Mouse (Mus musculus): ENCODE results near the gene Fahd1. TPM values are rescaled to one million over a fixed set of nuclear protein-coding genes. Genes with fewer than 3 reads are reported as not detected.

The Fahd1 gene
- polyA plus RNA-seq, 1 experiment from 2014 or later = 18.9 TPM

DNA sequence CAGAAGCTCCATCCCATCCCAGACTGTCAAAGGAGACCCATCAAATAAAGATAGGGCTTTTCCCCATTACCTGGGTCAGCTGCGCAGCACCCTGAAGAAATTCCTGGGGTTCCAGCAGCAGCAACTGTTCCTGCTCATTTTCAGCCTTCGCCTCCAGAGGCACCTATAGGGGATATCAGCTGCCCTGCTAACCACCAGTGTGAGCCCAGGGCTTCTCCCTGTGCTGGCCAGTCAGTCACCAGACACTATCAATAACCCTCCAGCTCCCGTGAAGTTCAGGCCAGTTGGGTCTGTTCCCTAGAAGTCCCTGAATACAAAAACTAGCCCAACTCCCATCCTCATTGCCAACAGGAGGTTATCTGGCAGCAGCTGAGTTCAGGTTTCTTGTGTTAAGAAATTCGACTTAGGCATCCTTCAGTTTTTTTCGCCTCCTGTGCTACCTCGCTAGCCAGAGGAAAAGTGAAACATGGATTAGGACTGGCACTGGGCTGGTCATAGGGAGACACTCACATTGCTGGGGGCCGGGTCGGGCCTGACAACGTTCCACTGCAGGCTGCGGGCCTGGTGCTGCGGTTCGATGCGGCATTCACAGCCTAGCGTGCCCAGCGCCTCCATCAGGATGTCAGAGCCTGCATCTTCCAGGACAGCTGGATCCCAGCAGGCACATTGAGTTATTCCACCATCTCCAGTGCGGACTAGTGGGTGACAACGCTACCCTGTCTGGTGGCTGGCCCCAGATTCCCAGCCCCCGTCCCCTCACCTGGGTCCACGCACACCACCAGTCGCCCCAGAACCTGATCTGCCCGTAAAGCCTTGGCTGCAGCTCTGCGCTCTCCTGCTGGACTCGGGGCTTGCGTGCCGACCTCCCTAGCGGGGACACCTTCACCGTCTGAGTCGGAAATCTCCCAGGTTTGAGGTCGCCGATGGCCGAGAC is 44.2 kb upstream of the Fahd1 start:
- Histone ChIP-seq H3K36me3 (ENCODE audit: control insufficient read depth, insufficient read depth, low read length) (peaks cover 71% of the 10 kb centered on the region), H3K9me3 (ENCODE audit: control insufficient read depth, low read length) (no peaks in the 10 kb centered on the region), H3K27ac (replicated peaks; ENCODE audit: low read depth, low read length) (peak overlapping the region; percentile 83), H3K4me1 (ENCODE audit: control insufficient read depth, insufficient read depth, low read length) (peaks cover 31% of the 10 kb centered on the region), H3K9ac (replicated peaks; ENCODE audit: low read length) (peak overlapping the region; percentile 82), H3K27me3 (ENCODE audit: control insufficient read depth, insufficient read depth, low read length) (no peaks in the 10 kb centered on the region), H3K4me3 (replicated peaks; ENCODE audit: low read depth, low read length) (peak overlapping the region; percentile 83), H3K4me2 (ENCODE audit: low read length) (peak overlapping the region; percentile 100)
- 11% methylated on average over 31 of the region's 31 CpGs for WGBS
- peak; percentile 37 for DNase-seq
- ATAC-seq (ENCODE audit: low FRiP score, low TSS enrichment) = no peak; the same call in 1 of the 2 replicates

DNA sequence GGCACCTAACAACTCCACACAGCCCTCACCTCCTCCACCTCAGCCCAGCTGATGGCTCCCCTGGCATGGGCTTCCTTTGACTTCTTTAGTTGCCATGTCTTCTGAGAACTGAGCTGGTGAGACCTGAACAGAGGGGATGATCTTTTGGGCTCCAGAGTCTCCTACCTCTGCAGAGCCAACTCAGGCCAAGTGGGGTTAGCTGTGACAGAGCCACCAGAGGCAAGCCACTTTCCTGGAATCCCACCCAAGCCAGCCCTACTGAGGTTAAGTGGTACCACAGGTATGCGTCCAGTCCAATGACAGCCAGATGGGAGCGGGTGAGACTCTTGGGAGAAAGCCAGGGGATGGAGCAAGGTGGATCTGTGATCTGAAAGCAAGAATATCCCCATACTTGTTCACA is 43.1 kb upstream of the Fahd1 start:
- ATAC-seq (ENCODE audit: low FRiP score, low TSS enrichment) = no peak

GRCm38 (mm10) chr17:24892785-24893184 is 42.6 kb upstream of the Fahd1 start:
- WGBS = 88% methylated on average over 12 of the region's 12 CpGs
- Histone ChIP-seq H3K4me1 (ENCODE audit: control insufficient read depth, insufficient read depth, low read length) (peaks cover 34% of the 10 kb centered on the region), H3K36me3 (ENCODE audit: control insufficient read depth, insufficient read depth, low read length) (peaks cover 65% of the 10 kb centered on the region)

More for the DNA sequence above, 43.1 kb upstream of the Fahd1 start:
- no peak overlapping the region for H3K9ac ChIP-seq (replicated peaks; ENCODE audit: low read length)
- peaks cover 70% of the 10 kb centered on the region for H3K36me3 ChIP-seq (ENCODE audit: control insufficient read depth, insufficient read depth, low read length)
- no peak for DNase-seq
- H3K4me2 ChIP-seq (ENCODE audit: low read length) = no peak overlapping the region
- 96% methylated on average over 2 of the region's 2 CpGs for WGBS
- no peaks in the 10 kb centered on the region for H3K9me3 ChIP-seq (ENCODE audit: control insufficient read depth, low read length)
- 0 out of 2 replicates have a peak overlapping the region, but pooled peaks have one; percentile 2 for H3K4me3 ChIP-seq (replicated peaks; ENCODE audit: low read depth, low read length)
- peaks cover 31% of the 10 kb centered on the region for H3K4me1 ChIP-seq (ENCODE audit: control insufficient read depth, insufficient read depth, low read length)
- H3K27me3 ChIP-seq (ENCODE audit: control insufficient read depth, insufficient read depth, low read length) = no peaks in the 10 kb centered on the region
- H3K27ac ChIP-seq (replicated peaks; ENCODE audit: low read depth, low read length) = no peak overlapping the region

GRCm38 (mm10) chr17:24891321-24891720 is 41.2 kb upstream of the Fahd1 start:
- Histone ChIP-seq H3K36me3 (ENCODE audit: control insufficient read depth, insufficient read depth, low read length) (peaks cover 57% of the 10 kb centered on the region), H3K9ac (replicated peaks; ENCODE audit: low read length) (no peak overlapping the region), H3K4me2 (ENCODE audit: low read length) (no peak overlapping the region), H3K9me3 (ENCODE audit: control insufficient read depth, low read length) (no peaks in the 10 kb centered on the region), H3K27me3 (ENCODE audit: control insufficient read depth, insufficient read depth, low read length) (no peaks in the 10 kb centered on the region), H3K27ac (replicated peaks; ENCODE audit: low read depth, low read length) (no peak overlapping the region), H3K4me3 (replicated peaks; ENCODE audit: low read depth, low read length) (no peak overlapping the region), H3K4me1 (ENCODE audit: control insufficient read depth, insufficient read depth, low read length) (peaks cover 29% of the 10 kb centered on the region)
- ATAC-seq (ENCODE audit: low FRiP score, low TSS enrichment) (no peak), DNase-seq (no peak)
- 89% methylated on average over 13 of the region's 13 CpGs for WGBS

More at GRCm38 (mm10) chr17:24892785-24893184, 42.6 kb upstream of the Fahd1 start:
- DNase-seq = no peak
- no peak overlapping the region for H3K4me3 ChIP-seq (replicated peaks; ENCODE audit: low read depth, low read length)
- no peak for ATAC-seq (ENCODE audit: low FRiP score, low TSS enrichment)
- H3K27ac ChIP-seq (replicated peaks; ENCODE audit: low read depth, low read length) = no peak overlapping the region
- H3K27me3 ChIP-seq (ENCODE audit: control insufficient read depth, insufficient read depth, low read length) = no peaks in the 10 kb centered on the region
- H3K9me3 ChIP-seq (ENCODE audit: control insufficient read depth, low read length) = no peaks in the 10 kb centered on the region
- H3K4me2 ChIP-seq (ENCODE audit: low read length) = no peak overlapping the region
- no peak overlapping the region for H3K9ac ChIP-seq (replicated peaks; ENCODE audit: low read length)

DNA sequence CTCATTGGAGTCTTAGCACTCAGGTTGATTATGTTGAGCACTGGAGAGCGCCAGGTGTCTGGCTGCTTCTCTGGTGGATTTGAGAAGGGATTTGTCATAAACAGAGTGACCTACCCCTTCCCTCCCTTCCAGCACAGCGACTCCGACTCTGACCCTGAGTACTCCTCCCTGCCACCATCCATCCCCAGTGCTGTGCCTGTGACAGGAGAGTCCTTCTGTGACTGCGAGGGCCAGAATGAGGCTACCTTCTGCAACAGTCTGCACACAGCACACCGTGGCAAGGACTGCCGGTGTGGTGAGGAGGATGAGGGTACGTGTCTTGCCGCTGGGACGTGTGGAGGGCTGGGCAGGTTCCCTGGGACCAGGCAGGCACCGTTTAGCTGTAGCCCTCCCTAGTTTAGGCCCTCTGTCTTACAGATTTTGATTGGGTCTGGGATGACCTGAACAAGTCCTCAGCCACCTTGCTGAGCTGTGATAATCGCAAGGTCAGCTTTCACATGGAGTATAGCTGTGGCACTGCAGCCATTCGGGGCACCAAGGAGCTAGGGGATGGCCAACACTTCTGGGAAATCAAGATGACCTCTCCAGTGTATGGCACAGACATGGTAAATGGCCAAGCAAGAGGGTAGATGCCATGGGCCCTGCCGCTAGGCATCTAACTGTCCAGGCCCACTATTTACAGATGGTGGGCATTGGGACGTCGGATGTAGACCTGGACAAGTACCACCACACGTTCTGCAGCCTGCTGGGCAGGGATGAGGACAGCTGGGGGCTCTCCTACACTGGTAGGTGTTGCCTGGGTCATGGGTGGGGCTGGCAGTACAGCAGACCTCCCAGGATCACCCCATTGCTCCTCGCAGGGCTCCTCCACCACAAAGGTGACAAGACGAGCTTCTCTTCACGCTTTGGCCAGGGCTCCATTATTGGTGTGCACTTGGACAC is 40.3 kb upstream of the Fahd1 start:
- H3K9me3 ChIP-seq (ENCODE audit: control insufficient read depth, low read length) = no peaks in the 10 kb centered on the region
- no peak overlapping the region for H3K4me3 ChIP-seq (replicated peaks; ENCODE audit: low read depth, low read length)
- peaks cover 24% of the 10 kb centered on the region for H3K4me1 ChIP-seq (ENCODE audit: control insufficient read depth, insufficient read depth, low read length)
- no peak overlapping the region for H3K27ac ChIP-seq (replicated peaks; ENCODE audit: low read depth, low read length)
- ATAC-seq (ENCODE audit: low FRiP score, low TSS enrichment) (no peak), DNase-seq (no peak)
- no peak overlapping the region for H3K4me2 ChIP-seq (ENCODE audit: low read length)
- no peaks in the 10 kb centered on the region for H3K27me3 ChIP-seq (ENCODE audit: control insufficient read depth, insufficient read depth, low read length)
- WGBS = 87% methylated on average over 19 of the region's 19 CpGs
- no peak overlapping the region for H3K9ac ChIP-seq (replicated peaks; ENCODE audit: low read length)
- H3K36me3 ChIP-seq (ENCODE audit: control insufficient read depth, insufficient read depth, low read length) = peaks cover 57% of the 10 kb centered on the region

- Histone ChIP-seq H3K9ac (replicated peaks; ENCODE audit: low read length) (no peak overlapping the region), H3K4me3 (replicated peaks; ENCODE audit: low read depth, low read length) (no peak overlapping the region), H3K4me2 (ENCODE audit: low read length) (no peak overlapping the region), H3K4me1 (ENCODE audit: control insufficient read depth, insufficient read depth, low read length) (peaks cover 20% of the 10 kb centered on the region), H3K27ac (replicated peaks; ENCODE audit: low read depth, low read length) (no peak overlapping the region), H3K27me3 (ENCODE audit: control insufficient read depth, insufficient read depth, low read length) (no peaks in the 10 kb centered on the region), H3K9me3 (ENCODE audit: control insufficient read depth, low read length) (no peaks in the 10 kb centered on the region), H3K36me3 (ENCODE audit: control insufficient read depth, insufficient read depth, low read length) (peaks cover 57% of the 10 kb centered on the region)
- ATAC-seq (ENCODE audit: low FRiP score, low TSS enrichment) (no peak), DNase-seq (no peak)
- 92% methylated on average over 3 of the region's 3 CpGs for WGBS
These were observed 38.7 kb upstream of the Fahd1 start for GRCm38 (mm10) chr17:24888862-24889261.

DNA sequence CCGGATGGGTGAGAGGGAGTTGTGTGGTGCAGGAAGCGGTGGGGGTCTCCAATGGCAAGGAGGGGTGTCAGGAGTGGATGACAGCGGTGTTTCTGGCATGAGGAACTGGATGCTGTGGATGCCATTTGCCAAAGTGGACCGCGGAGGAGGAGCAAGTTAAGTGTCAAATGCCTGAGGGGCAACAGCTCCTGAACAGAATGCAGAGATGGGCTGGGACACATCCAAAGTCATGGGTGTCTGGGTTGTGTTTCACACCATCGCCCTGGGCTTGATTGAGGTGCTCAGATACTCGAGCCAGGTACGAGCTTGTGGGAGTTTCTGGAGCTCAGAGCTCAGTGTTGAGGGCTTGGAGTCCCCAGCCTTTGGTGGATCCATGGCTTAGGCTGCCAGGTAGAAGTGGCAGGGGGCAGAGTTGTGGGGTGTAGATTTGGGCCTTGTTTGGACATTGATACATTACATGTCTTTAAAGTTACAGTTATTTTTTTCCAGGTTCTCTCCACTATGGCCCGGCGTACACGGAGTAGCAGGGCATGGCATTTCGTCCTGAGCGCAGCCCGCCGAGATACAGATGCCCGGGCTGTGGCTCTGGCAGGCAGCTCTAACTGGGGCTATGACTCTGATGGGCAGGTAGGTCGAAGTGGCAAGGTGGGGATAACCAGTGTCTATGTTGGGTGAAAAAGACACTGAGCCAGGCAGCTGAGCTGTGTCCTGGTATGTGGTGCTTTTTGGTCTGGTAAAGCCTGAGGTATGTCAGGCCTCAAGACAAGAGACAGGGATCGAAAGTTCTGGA is 37.3 kb upstream of the Fahd1 start:
- DNase-seq = no peak
- WGBS = 70% methylated on average over 18 of the region's 18 CpGs

GRCm38 (mm10) chr17:24886932-24887271 is 36.7 kb upstream of the Fahd1 start:
- DNase-seq = no peak
- H3K4me1 ChIP-seq (ENCODE audit: control insufficient read depth, insufficient read depth, low read length) = peaks cover 19% of the 10 kb centered on the region
- H3K27me3 ChIP-seq (ENCODE audit: control insufficient read depth, insufficient read depth, low read length) = no peaks in the 10 kb centered on the region
- peak overlapping the region; percentile 70 for H3K27ac ChIP-seq (replicated peaks; ENCODE audit: low read depth, low read length)
- WGBS = 1% methylated on average over 18 of the region's 18 CpGs
- H3K9ac ChIP-seq (replicated peaks; ENCODE audit: low read length) = peak overlapping the region; percentile 80
- peaks cover 56% of the 10 kb centered on the region for H3K36me3 ChIP-seq (ENCODE audit: control insufficient read depth, insufficient read depth, low read length)
- H3K4me2 ChIP-seq (ENCODE audit: low read length) = peak overlapping the region; percentile 80
- peak; percentile 29; the same call in 1 of the 2 replicates for ATAC-seq (ENCODE audit: low FRiP score, low TSS enrichment)
- no peaks in the 10 kb centered on the region for H3K9me3 ChIP-seq (ENCODE audit: control insufficient read depth, low read length)
- peak overlapping the region; percentile 88 for H3K4me3 ChIP-seq (replicated peaks; ENCODE audit: low read depth, low read length)

More for the DNA sequence above, 37.3 kb upstream of the Fahd1 start:
- Histone ChIP-seq H3K9me3 (ENCODE audit: control insufficient read depth, low read length) (no peaks in the 10 kb centered on the region), H3K4me2 (ENCODE audit: low read length) (peak overlapping the region; percentile 80), H3K27me3 (ENCODE audit: control insufficient read depth, insufficient read depth, low read length) (no peaks in the 10 kb centered on the region), H3K9ac (replicated peaks; ENCODE audit: low read length) (peak overlapping the region; percentile 80), H3K4me3 (replicated peaks; ENCODE audit: low read depth, low read length) (peak overlapping the region; percentile 88), H3K36me3 (ENCODE audit: control insufficient read depth, insufficient read depth, low read length) (peaks cover 57% of the 10 kb centered on the region), H3K27ac (replicated peaks; ENCODE audit: low read depth, low read length) (no peak overlapping the region), H3K4me1 (ENCODE audit: control insufficient read depth, insufficient read depth, low read length) (peaks cover 19% of the 10 kb centered on the region)
- ATAC-seq (ENCODE audit: low FRiP score, low TSS enrichment) = no peak

All from midbrain, embryonic 14.5 days (tissue).